Mouse (Mus musculus) stomach, postnatal 0 days (tissue): ENCODE data around the gene Hist1h3a. TPM values are rescaled to one million over a fixed set of nuclear protein-coding genes. Genes with fewer than 3 reads are reported as not detected.
"Not testable (repeated sequence)": the region's sequence is repeated elsewhere in the genome, so short reads cannot be mapped to it uniquely, and the experiment has no call there.

Source experiments
- ATAC-seq: fragments of 200-750 bp; cut with Nextera tagmentation; 2 replicates; pipeline ENCODE4 v1.8.0; 2017; ENCODE audit not compliant: low FRiP score, low TSS enrichment
- DNase-seq: peaks from one replicate; pipeline ENCODE4 v3.0.0-alpha.2; 2016; ENCODE audit warnings: low spot score
- H3K27ac ChIP-seq: fragments of 300-500 bp; sonication (generic); replicated peaks from 2 replicates; pipeline ENCODE4 v1.5.1; 2014; ENCODE audit warnings: mild to moderate bottlenecking, control low read depth
- H3K27me3 ChIP-seq: fragments of 300-500 bp; sonication (generic); 2 replicates; pipeline ENCODE4 v1.6.1; 2014; ENCODE audit warnings: low read length; ENCODE audit not compliant: control insufficient read depth, insufficient read depth
- H3K36me3 ChIP-seq: fragments of 300-500 bp; sonication (generic); 2 replicates; pipeline ENCODE4 v1.6.1; 2014; ENCODE audit warnings: low read length, mixed read lengths; ENCODE audit not compliant: control insufficient read depth, insufficient read depth
- H3K4me1 ChIP-seq: fragments of 300-500 bp; sonication (generic); replicated peaks from 2 replicates; pipeline ENCODE4 v1.6.1; 2014; ENCODE audit warnings: antibody characterized with exemption; ENCODE audit not compliant: control insufficient read depth, insufficient read depth
- H3K4me2 ChIP-seq: fragments of 300-500 bp; sonication (generic); replicated peaks from 2 replicates; pipeline ENCODE4 v1.6.1; 2014; ENCODE audit warnings: low read depth, mild to moderate bottlenecking, control low read depth, moderate library complexity
- H3K4me3 ChIP-seq: fragments of 300-500 bp; sonication (generic); 2 replicates; pipeline ENCODE4 v1.5.1; 2014; ENCODE audit warnings: low read depth, low read length, control low read depth
- H3K9ac ChIP-seq: fragments of 300-500 bp; sonication (generic); 2 replicates; pipeline ENCODE4 v1.6.1; 2014; ENCODE audit warnings: mild to moderate bottlenecking, low read length, control low read depth, mixed read lengths
- H3K9me3 ChIP-seq: fragments of 300-500 bp; sonication (generic); 2 replicates; pipeline ENCODE4 v1.6.1; 2016; ENCODE audit warnings: low read length; ENCODE audit not compliant: control insufficient read depth
- CTCF ChIP-seq: IDR thresholded peaks from 2 replicates; pipeline ENCODE4 v1.5.1; 2016; ENCODE audit warnings: antibody characterized with exemption, low read depth, mild to moderate bottlenecking, moderate library complexity
- EP300 ChIP-seq: optimal IDR thresholded peaks from 2 replicates; pipeline ENCODE3; 2016; ENCODE audit warnings: antibody characterized with exemption
- WGBS: fragments of 180-500 bp; shearing (Covaris S2); extraction: QIAGEN DNeasy Blood & Tissue Kit; methylation state at CpG from one replicate; pipeline ENCODE4 v1.1.7; 2014; 5-methylcytosine and 5-hydroxymethylcytosine counted together
- polyA plus RNA-seq: library from polyadenylated mRNA; unstranded; fragments of >200 nt; fragmentation: Nextera tagmentation; extraction: Ambion mirVana; gene quantifications from 2 replicates; pipeline ENCODE4 v1.2.1, GENCODE M21; 2015

Hist1h3a gene
- polyA plus RNA-seq, 1 experiment from 2014 or later = 3.7 TPM

GRCm38 (mm10) chr13:23778339-23778738 lies 16.2 kb upstream of the Hist1h3a start:
- Histone ChIP-seq H3K36me3 (no peaks in the 10 kb centered on the region), H3K4me3 (no peak overlapping the region), H3K27ac (no peak overlapping the region), H3K27me3 (no peaks in the 10 kb centered on the region), H3K4me2 (no peak overlapping the region), H3K9ac (no peak overlapping the region), H3K4me1 (no peaks in the 10 kb centered on the region), H3K9me3 (no peaks in the 10 kb centered on the region)
- 93% methylated on average over 7 of the region's 7 CpGs for WGBS
- DNase-seq (no peak), ATAC-seq (no peak)
- TF ChIP-seq EP300 (no peak), CTCF (no peak)

GRCm38 (mm10) chr13:23772561-23773313 lies 10.6 kb upstream of the Hist1h3a start:
- TF ChIP-seq EP300 = no peak
- TF ChIP-seq CTCF = no peak
- H3K9me3 ChIP-seq = no peaks in the 10 kb centered on the region
- no peak overlapping the region for H3K9ac ChIP-seq
- DNase-seq = peak; percentile 40
- H3K4me1 ChIP-seq = peaks cover 3% of the 10 kb centered on the region; the same call in 1 of the 2 replicates
- H3K27me3 ChIP-seq = no peaks in the 10 kb centered on the region
- H3K4me3 ChIP-seq = peak overlapping the region; percentile 13; the same call in 1 of the 2 replicates
- H3K27ac ChIP-seq = no peak overlapping the region
- H3K36me3 ChIP-seq = no peaks in the 10 kb centered on the region
- 20% methylated on average over 21 of the region's 21 CpGs for WGBS
- ATAC-seq = peak; percentile 71; the same call in 1 of the 2 replicates
- peak overlapping the region; percentile 31; the same call in 1 of the 2 replicates for H3K4me2 ChIP-seq

GRCm38 (mm10) chr13:23769613-23770012 lies 7.4 kb upstream of the Hist1h3a start, which contains the start of gene Trim38:
Gene Trim38, plus strand, starts transcription at chr13:23769913.
- H3K9ac ChIP-seq, H3K4me2 ChIP-seq, H3K4me3 ChIP-seq, H3K27me3 ChIP-seq, H3K9me3 ChIP-seq, ATAC-seq, DNase-seq, H3K27ac ChIP-seq, H3K36me3 ChIP-seq, H3K4me1 ChIP-seq: not testable (repeated sequence)
- 80% methylated on average over 2 of the region's 2 CpGs for WGBS

- Histone ChIP-seq H3K9me3 (no peaks in the 10 kb centered on the region), H3K27me3 (no peaks in the 10 kb centered on the region), H3K4me2 (no peak overlapping the region), H3K27ac (no peak overlapping the region), H3K4me1 (peaks cover 6% of the 10 kb centered on the region; the same call in 1 of the 2 replicates), H3K4me3 (no peak overlapping the region), H3K36me3 (no peaks in the 10 kb centered on the region), H3K9ac (no peak overlapping the region)
- no peak for ATAC-seq
- 52% methylated on average over 5 of the region's 5 CpGs for WGBS
- no peak for DNase-seq
- TF ChIP-seq CTCF (no peak), EP300 (no peak)
Observed at GRCm38 (mm10) chr13:23768834-23769397, 6.7 kb upstream of the Hist1h3a start.

GRCm38 (mm10) chr13:23766772-23767171 lies 4.6 kb upstream of the Hist1h3a start:
- Histone ChIP-seq H3K9ac (no peak overlapping the region), H3K4me2 (no peak overlapping the region), H3K9me3 (no peaks in the 10 kb centered on the region), H3K27me3 (no peaks in the 10 kb centered on the region), H3K36me3 (no peaks in the 10 kb centered on the region), H3K4me1 (peaks cover 3% of the 10 kb centered on the region; the same call in 1 of the 2 replicates), H3K4me3 (no peak overlapping the region), H3K27ac (no peak overlapping the region)
- DNase-seq (no peak), ATAC-seq (no peak)
- TF ChIP-seq CTCF (no peak), EP300 (no peak)

GRCm38 (mm10) chr13:23765172-23765513 lies 3.0 kb upstream of the Hist1h3a start:
- TF ChIP-seq EP300 = no peak
- no peak for TF ChIP-seq CTCF
- Histone ChIP-seq H3K9ac (no peak overlapping the region), H3K4me3 (no peak overlapping the region), H3K4me2 (no peak overlapping the region), H3K27me3 (no peaks in the 10 kb centered on the region), H3K9me3 (no peaks in the 10 kb centered on the region), H3K27ac (no peak overlapping the region), H3K36me3 (no peaks in the 10 kb centered on the region), H3K4me1 (peaks cover 3% of the 10 kb centered on the region; the same call in 1 of the 2 replicates)
- 58% methylated on average over 1 of the region's 1 CpGs for WGBS
- no peak for DNase-seq
- no peak for ATAC-seq
